Mouse (Mus musculus): ENCODE measurements around the gene Prkar1b. TPM values are rescaled to one million over a fixed set of nuclear protein-coding genes. Genes with fewer than 3 reads are reported as not detected.
A peak's percentile ranks its signal among the peaks of the same experiment; 100 is the strongest.

The Prkar1b gene
- polyA plus RNA-seq, 1 experiment = 1.3 TPM

DNA sequence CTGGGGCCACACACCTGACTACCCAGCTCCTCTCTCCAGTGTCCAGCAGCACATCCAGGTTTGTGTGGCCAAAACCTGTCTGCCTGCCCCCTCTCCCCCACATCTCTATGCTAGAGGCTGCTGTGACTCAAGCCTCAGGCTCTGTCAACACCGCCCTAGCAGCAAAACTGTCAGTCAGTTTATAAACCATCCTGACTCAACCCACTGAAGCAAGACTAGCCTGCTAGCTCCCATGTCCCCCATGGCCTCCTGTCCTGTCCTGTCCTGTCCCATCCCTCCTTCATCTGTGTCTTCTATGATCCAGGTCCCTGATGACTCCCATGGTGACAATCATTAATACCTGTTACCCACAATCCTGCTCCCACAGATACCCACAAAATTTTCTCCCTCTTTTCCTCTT lies 59.6 kb downstream of the Prkar1b start:
- no peak overlapping the region for H3K4me2 ChIP-seq (ENCODE audit: low read depth)
- H3K79me2 ChIP-seq (ENCODE audit: control insufficient read depth, insufficient read depth) = no peaks in the 10 kb centered on the region
- TF ChIP-seq MYOG (IDR thresholded peaks at IDR 0.05; ENCODE audit: control insufficient read depth in 1 of 3, insufficient read depth in 1 of 3, insufficient read length in 2 of 3, low read depth in 2 of 3) (no peak), TCF12 (IDR thresholded peaks at IDR 0.05; ENCODE audit: insufficient read depth, poor library complexity, severe bottlenecking) (no peak), POLR2A (IDR thresholded peaks at IDR 0.05; ENCODE audit: insufficient read length, low read depth) (no peak), SRF (IDR thresholded peaks at IDR 0.05; ENCODE audit: control insufficient read depth, insufficient read length, low read depth) (no peak), REST (IDR thresholded peaks at IDR 0.05; ENCODE audit: insufficient read depth, insufficient read length) (no peak), POLR2AphosphoS2 (IDR thresholded peaks at IDR 0.05; ENCODE audit: insufficient read length, low read depth) (no peak), E2F4 (IDR thresholded peaks at IDR 0.05; ENCODE audit: insufficient read depth) (no peak), MYOD1 (IDR thresholded peaks at IDR 0.05; ENCODE audit: control insufficient read depth in 1 of 3, insufficient read length in 2 of 3, low read depth in 2 of 3) (no peak), USF1 (IDR thresholded peaks at IDR 0.05; ENCODE audit: low read depth) (no peak), CEBPB (IDR thresholded peaks at IDR 0.05; ENCODE audit: insufficient read depth, poor library complexity, severe bottlenecking) (no peak)
- H3K27me3 ChIP-seq (ENCODE audit: control insufficient read depth, insufficient read depth, insufficient read length) = no peaks in the 10 kb centered on the region
- no peak overlapping the region for H3K4me3 ChIP-seq
- H3ac ChIP-seq (ENCODE audit: control insufficient read depth, insufficient read length) = no peak overlapping the region
- no peaks in the 10 kb centered on the region for H3K36me3 ChIP-seq (ENCODE audit: control insufficient read depth, insufficient read depth)

DNA sequence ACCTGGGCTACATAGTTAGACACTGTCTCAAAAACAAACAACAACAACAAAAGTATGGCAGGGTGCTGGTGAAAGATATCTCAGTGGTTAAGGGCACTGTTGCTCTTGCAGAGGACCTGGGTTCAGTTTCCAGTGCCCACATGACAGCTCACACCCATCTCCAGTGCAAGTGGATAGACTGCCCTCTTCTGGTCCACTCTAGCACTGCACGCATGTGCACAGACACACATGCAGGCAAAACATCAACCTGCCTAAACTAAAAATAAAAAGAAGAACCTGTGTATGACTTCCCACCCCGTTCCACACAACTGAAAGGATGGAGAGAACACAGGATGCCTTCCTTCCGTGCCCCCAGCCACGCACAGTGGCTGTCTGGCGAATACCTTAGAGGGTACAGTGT lies 61.6 kb downstream of the Prkar1b start:
- no peak overlapping the region for H3ac ChIP-seq (ENCODE audit: control insufficient read depth, insufficient read length)
- H3K4me2 ChIP-seq (ENCODE audit: low read depth) = no peak overlapping the region
- no peaks in the 10 kb centered on the region for H3K79me2 ChIP-seq (ENCODE audit: control insufficient read depth, insufficient read depth)
- TF ChIP-seq REST (IDR thresholded peaks at IDR 0.05; ENCODE audit: insufficient read depth, insufficient read length) = no peak
- TF ChIP-seq MYOG (IDR thresholded peaks at IDR 0.05; ENCODE audit: control insufficient read depth in 1 of 3, insufficient read depth in 1 of 3, insufficient read length in 2 of 3, low read depth in 2 of 3) = no peak
- no peak for TF ChIP-seq MYOD1 (IDR thresholded peaks at IDR 0.05; ENCODE audit: control insufficient read depth in 1 of 3, insufficient read length in 2 of 3, low read depth in 2 of 3)
- no peak for TF ChIP-seq MAX (IDR thresholded peaks at IDR 0.05; ENCODE audit: low read depth)
- TF ChIP-seq CEBPB (IDR thresholded peaks at IDR 0.05; ENCODE audit: insufficient read depth, poor library complexity, severe bottlenecking) = no peak
- TF ChIP-seq E2F4 (IDR thresholded peaks at IDR 0.05; ENCODE audit: insufficient read depth) = no peak
- TF ChIP-seq TCF3 (IDR thresholded peaks at IDR 0.05; ENCODE audit: insufficient read length, low read depth) = no peak
- no peak for TF ChIP-seq SRF (IDR thresholded peaks at IDR 0.05; ENCODE audit: control insufficient read depth, insufficient read length, low read depth)
- TF ChIP-seq USF1 (IDR thresholded peaks at IDR 0.05; ENCODE audit: low read depth) = no peak
- no peak for TF ChIP-seq POLR2A (IDR thresholded peaks at IDR 0.05; ENCODE audit: insufficient read length, low read depth)
- TF ChIP-seq TCF12 (IDR thresholded peaks at IDR 0.05; ENCODE audit: insufficient read depth, poor library complexity, severe bottlenecking) = no peak
- no peak for TF ChIP-seq POLR2AphosphoS2 (IDR thresholded peaks at IDR 0.05; ENCODE audit: insufficient read length, low read depth)
- H3K4me3 ChIP-seq = no peak overlapping the region
- no peaks in the 10 kb centered on the region for H3K27me3 ChIP-seq (ENCODE audit: control insufficient read depth, insufficient read depth, insufficient read length)
- H3K36me3 ChIP-seq (ENCODE audit: control insufficient read depth, insufficient read depth) = no peaks in the 10 kb centered on the region

DNA sequence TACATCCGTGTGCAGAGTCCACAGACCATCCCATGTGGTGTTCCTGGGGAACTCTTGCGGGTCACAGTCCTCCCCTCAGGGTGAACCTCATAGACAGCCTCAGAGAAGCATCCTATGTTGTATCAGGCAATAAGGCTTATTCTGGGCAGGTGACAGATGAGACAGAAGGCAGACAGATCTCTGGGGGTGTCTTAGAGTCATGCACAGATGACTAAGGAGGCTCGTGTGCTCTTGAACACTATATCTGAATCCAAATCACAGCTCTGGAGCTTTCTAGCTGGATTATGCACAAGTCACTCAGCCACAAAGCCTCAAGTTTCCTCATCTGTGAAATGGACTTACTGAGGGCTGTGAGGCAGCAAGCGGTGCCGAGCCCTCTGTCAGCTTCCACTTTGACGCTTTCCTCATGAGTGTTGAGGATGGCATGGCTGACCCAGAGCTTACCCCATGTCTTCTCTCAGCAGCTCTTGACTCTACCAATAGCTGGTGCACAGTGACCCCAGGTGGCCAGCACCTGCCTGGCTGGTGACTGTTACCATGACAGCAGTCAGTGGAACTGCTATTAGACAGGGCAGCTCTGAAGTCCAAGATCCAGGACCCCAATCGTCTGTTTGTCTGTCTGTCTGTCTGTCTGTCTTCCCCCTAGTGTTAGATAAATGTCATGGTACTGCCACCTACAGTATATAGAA lies 64.8 kb downstream of the Prkar1b start:
- H3K79me2 ChIP-seq (ENCODE audit: control insufficient read depth, insufficient read depth) = no peaks in the 10 kb centered on the region
- H3K4me3 ChIP-seq = no peak overlapping the region
- no peak overlapping the region for H3ac ChIP-seq (ENCODE audit: control insufficient read depth, insufficient read length)
- H3K4me2 ChIP-seq (ENCODE audit: low read depth) = peak overlapping the region; percentile 22
- TF ChIP-seq POLR2A (IDR thresholded peaks at IDR 0.05; ENCODE audit: insufficient read length, low read depth) = no peak
- no peak for TF ChIP-seq POLR2AphosphoS2 (IDR thresholded peaks at IDR 0.05; ENCODE audit: insufficient read length, low read depth)
- TF ChIP-seq E2F4 (IDR thresholded peaks at IDR 0.05; ENCODE audit: insufficient read depth) = no peak
- no peak for TF ChIP-seq REST (IDR thresholded peaks at IDR 0.05; ENCODE audit: insufficient read depth, insufficient read length)
- no peak for TF ChIP-seq TCF3 (IDR thresholded peaks at IDR 0.05; ENCODE audit: insufficient read length, low read depth)
- TF ChIP-seq MYOD1 (IDR thresholded peaks at IDR 0.05; ENCODE audit: control insufficient read depth in 1 of 3, insufficient read length in 2 of 3, low read depth in 2 of 3) = no peak
- no peak for TF ChIP-seq SRF (IDR thresholded peaks at IDR 0.05; ENCODE audit: control insufficient read depth, insufficient read length, low read depth)
- TF ChIP-seq MAX (IDR thresholded peaks at IDR 0.05; ENCODE audit: low read depth) = no peak
- H3K36me3 ChIP-seq (ENCODE audit: control insufficient read depth, insufficient read depth) = no peaks in the 10 kb centered on the region
- no peaks in the 10 kb centered on the region for H3K27me3 ChIP-seq (ENCODE audit: control insufficient read depth, insufficient read depth, insufficient read length)

DNA sequence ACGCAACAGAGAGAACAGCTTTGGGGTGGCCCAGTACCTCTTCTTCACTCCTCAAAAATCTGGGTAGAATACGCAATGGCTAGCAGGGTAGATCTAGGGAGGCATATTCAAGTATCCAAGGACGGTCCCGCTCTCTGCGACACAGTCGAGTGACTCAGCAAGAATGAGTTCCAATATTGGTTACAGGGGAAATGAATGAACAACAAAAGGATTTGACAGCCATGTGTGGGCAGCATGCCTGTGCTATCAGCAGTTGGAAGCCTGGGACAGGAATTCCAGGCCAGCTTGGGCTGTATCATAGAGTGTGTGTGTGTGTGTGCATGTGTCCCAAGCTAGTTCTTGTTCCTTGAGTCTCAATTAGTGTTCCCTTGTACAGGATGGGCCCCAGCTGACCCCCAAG lies 65.5 kb downstream of the Prkar1b start:
- peak overlapping the region; percentile 22 for H3K4me2 ChIP-seq (ENCODE audit: low read depth)
- no peaks in the 10 kb centered on the region for H3K79me2 ChIP-seq (ENCODE audit: control insufficient read depth, insufficient read depth)
- no peaks in the 10 kb centered on the region for H3K36me3 ChIP-seq (ENCODE audit: control insufficient read depth, insufficient read depth)
- no peak overlapping the region for H3K4me3 ChIP-seq
- TF ChIP-seq MYOG (IDR thresholded peaks at IDR 0.05; ENCODE audit: control insufficient read depth in 1 of 3, insufficient read depth in 1 of 3, insufficient read length in 2 of 3, low read depth in 2 of 3) (peak in 1 of 3 experiments; percentile 40), TCF3 (IDR thresholded peaks at IDR 0.05; ENCODE audit: insufficient read length, low read depth) (no peak), E2F4 (IDR thresholded peaks at IDR 0.05; ENCODE audit: insufficient read depth) (no peak), MYOD1 (IDR thresholded peaks at IDR 0.05; ENCODE audit: control insufficient read depth in 1 of 3, insufficient read length in 2 of 3, low read depth in 2 of 3) (no peak), CEBPB (IDR thresholded peaks at IDR 0.05; ENCODE audit: insufficient read depth, poor library complexity, severe bottlenecking) (no peak), POLR2AphosphoS2 (IDR thresholded peaks at IDR 0.05; ENCODE audit: insufficient read length, low read depth) (no peak), MAX (IDR thresholded peaks at IDR 0.05; ENCODE audit: low read depth) (peak; percentile 30)
- no peak overlapping the region for H3ac ChIP-seq (ENCODE audit: control insufficient read depth, insufficient read length)
- H3K27me3 ChIP-seq (ENCODE audit: control insufficient read depth, insufficient read depth, insufficient read length) = no peaks in the 10 kb centered on the region

DNA sequence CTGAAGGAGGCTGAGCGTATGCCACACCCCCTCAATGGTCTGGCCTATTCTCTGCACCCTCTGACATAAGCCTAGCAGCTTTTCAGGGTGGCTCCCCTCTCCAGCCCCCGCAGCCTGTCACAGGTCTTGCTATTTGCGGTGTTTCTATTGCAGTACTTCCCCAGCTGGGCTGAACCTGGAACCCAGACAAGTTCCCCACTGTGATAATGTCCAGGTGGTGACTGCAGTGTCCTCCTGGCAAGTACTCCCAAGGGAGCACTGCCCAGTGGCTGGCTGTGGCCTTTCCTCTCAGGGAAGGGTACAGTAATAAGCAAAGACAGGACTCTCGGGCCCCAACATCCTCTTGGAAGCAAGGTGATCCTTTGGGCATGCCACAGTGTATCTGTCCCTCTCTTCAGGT lies 66.0 kb downstream of the Prkar1b start:
- H3K4me2 ChIP-seq (ENCODE audit: low read depth) = no peak overlapping the region
- H3K4me3 ChIP-seq = no peak overlapping the region
- no peak for TF ChIP-seq E2F4 (IDR thresholded peaks at IDR 0.05; ENCODE audit: insufficient read depth)
- no peak for TF ChIP-seq MAX (IDR thresholded peaks at IDR 0.05; ENCODE audit: low read depth)
- no peak for TF ChIP-seq REST (IDR thresholded peaks at IDR 0.05; ENCODE audit: insufficient read depth, insufficient read length)
- no peak for TF ChIP-seq SRF (IDR thresholded peaks at IDR 0.05; ENCODE audit: control insufficient read depth, insufficient read length, low read depth)
- TF ChIP-seq TCF12 (IDR thresholded peaks at IDR 0.05; ENCODE audit: insufficient read depth, poor library complexity, severe bottlenecking) = peak; percentile 8
- peak in 1 of 3 experiments; percentile 33 for TF ChIP-seq MYOD1 (IDR thresholded peaks at IDR 0.05; ENCODE audit: control insufficient read depth in 1 of 3, insufficient read length in 2 of 3, low read depth in 2 of 3)
- no peak for TF ChIP-seq TCF3 (IDR thresholded peaks at IDR 0.05; ENCODE audit: insufficient read length, low read depth)
- TF ChIP-seq USF1 (IDR thresholded peaks at IDR 0.05; ENCODE audit: low read depth) = no peak
- TF ChIP-seq CEBPB (IDR thresholded peaks at IDR 0.05; ENCODE audit: insufficient read depth, poor library complexity, severe bottlenecking) = no peak
- TF ChIP-seq MYOG (IDR thresholded peaks at IDR 0.05; ENCODE audit: control insufficient read depth in 1 of 3, insufficient read depth in 1 of 3, insufficient read length in 2 of 3, low read depth in 2 of 3) = no peak
- TF ChIP-seq POLR2AphosphoS2 (IDR thresholded peaks at IDR 0.05; ENCODE audit: insufficient read length, low read depth) = no peak
- TF ChIP-seq POLR2A (IDR thresholded peaks at IDR 0.05; ENCODE audit: insufficient read length, low read depth) = no peak
- no peak overlapping the region for H3ac ChIP-seq (ENCODE audit: control insufficient read depth, insufficient read length)
- no peaks in the 10 kb centered on the region for H3K79me2 ChIP-seq (ENCODE audit: control insufficient read depth, insufficient read depth)
- H3K27me3 ChIP-seq (ENCODE audit: control insufficient read depth, insufficient read depth, insufficient read length) = no peaks in the 10 kb centered on the region
- no peaks in the 10 kb centered on the region for H3K36me3 ChIP-seq (ENCODE audit: control insufficient read depth, insufficient read depth)
